Mouse (Mus musculus) embryonic facial prominence, embryonic 11.5 days (tissue): ENCODE measurements around the gene Cd40. TPM values are rescaled to one million over a fixed set of nuclear protein-coding genes. Genes with fewer than 3 reads are reported as not detected.

Experiments
- ATAC-seq: fragments of 200-750 bp; cut with Nextera tagmentation; replicated peaks from 2 replicates; pipeline ENCODE4 v1.8.0; 2017; ENCODE audit warnings: low read depth; ENCODE audit not compliant: insufficient number of reproducible peaks, low FRiP score, low TSS enrichment
- DNase-seq: peaks from one replicate; pipeline ENCODE4 v3.0.0-alpha.2; 2015; ENCODE audit warnings: low spot score
- H3K27ac ChIP-seq: fragments of 300-500 bp; sonication (generic); replicated peaks from 2 replicates; pipeline ENCODE4 v1.5.1; 2014; ENCODE audit warnings: mild to moderate bottlenecking, low read depth, low read length, control low read depth
- H3K27me3 ChIP-seq: fragments of 300-500 bp; sonication (generic); 2 replicates; pipeline ENCODE4 v1.6.1; 2014; ENCODE audit warnings: mild to moderate bottlenecking, low read length, moderate library complexity, mixed read lengths; ENCODE audit not compliant: control insufficient read depth, insufficient read depth
- H3K36me3 ChIP-seq: fragments of 300-500 bp; sonication (generic); replicated peaks from 2 replicates; pipeline ENCODE4 v1.6.1; 2014; ENCODE audit warnings: low read depth, mild to moderate bottlenecking, low read length, moderate library complexity, mixed read lengths; ENCODE audit not compliant: control insufficient read depth, insufficient read depth
- H3K4me1 ChIP-seq: fragments of 300-500 bp; sonication (generic); 2 replicates; pipeline ENCODE4 v1.6.1; 2014; ENCODE audit warnings: low read length, mixed read lengths; ENCODE audit not compliant: control insufficient read depth, insufficient read depth
- H3K4me2 ChIP-seq: fragments of 300-500 bp; sonication (generic); 2 replicates; pipeline ENCODE4 v1.6.1; 2014; ENCODE audit warnings: low read depth, mild to moderate bottlenecking, control low read depth, low read length, moderate library complexity
- H3K4me3 ChIP-seq: fragments of 300-500 bp; sonication (generic); 2 replicates; pipeline ENCODE4 v1.5.1; 2014; ENCODE audit warnings: low read depth, low read length, control low read depth
- H3K9ac ChIP-seq: fragments of 300-500 bp; sonication (generic); replicated peaks from 2 replicates; pipeline ENCODE4 v1.6.1; 2014; ENCODE audit warnings: mild to moderate bottlenecking, control low read depth, low read length
- H3K9me3 ChIP-seq: fragments of 300-500 bp; sonication (generic); replicated peaks from 2 replicates; pipeline ENCODE4 v1.6.1; 2016; ENCODE audit warnings: mild to moderate bottlenecking, low read length, inconsistent platforms, mixed read lengths; ENCODE audit not compliant: control insufficient read depth
- WGBS: fragments of 180-500 bp; shearing (Covaris S2); extraction: QIAGEN DNeasy Blood & Tissue Kit; methylation state at CpG from one replicate; pipeline ENCODE4 v1.1.7; 2014; 5-methylcytosine and 5-hydroxymethylcytosine counted together
- polyA plus RNA-seq: library from polyadenylated mRNA; unstranded; fragments of >200 nt; fragmentation: Nextera tagmentation; extraction: Ambion mirVana; gene quantifications from 2 replicates; pipeline ENCODE4 v1.2.1, GENCODE M21; 2014

Cd40 gene
- polyA plus RNA-seq, 1 experiment from 2014 or later: 5.3 TPM

DNA sequence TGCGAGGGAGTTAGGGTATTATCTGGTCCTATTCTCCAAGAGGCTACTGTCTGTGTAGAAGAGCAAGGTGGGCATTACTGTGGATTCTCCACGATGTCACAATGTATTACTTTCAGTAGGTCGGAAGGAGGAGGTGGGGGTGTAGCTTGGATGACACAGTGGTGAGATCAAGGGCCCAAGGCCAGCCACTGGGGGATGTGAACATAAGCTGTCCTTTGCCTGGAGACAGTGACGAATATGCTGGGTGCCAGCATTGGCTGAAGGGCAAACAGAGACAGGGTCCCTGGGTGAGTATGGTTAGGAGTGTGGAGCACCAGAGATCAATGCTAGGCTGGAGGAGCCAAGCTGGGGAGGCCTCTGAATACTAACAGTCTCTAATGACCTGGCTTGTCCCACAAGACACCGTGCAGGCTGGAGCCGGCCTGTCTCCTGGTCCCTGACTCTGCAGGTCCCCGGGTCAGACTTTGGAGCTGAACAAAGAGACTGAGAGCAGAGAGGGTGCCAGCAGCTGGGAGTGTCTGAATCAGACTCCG, 36.1 kb downstream of the Cd40 start:
- Histone ChIP-seq H3K4me2 (no peak overlapping the region), H3K9me3 (no peaks in the 10 kb centered on the region), H3K9ac (no peak overlapping the region), H3K36me3 (no peaks in the 10 kb centered on the region), H3K4me1 (no peaks in the 10 kb centered on the region), H3K27ac (no peak overlapping the region), H3K4me3 (no peak overlapping the region), H3K27me3 (no peaks in the 10 kb centered on the region; the same call in 1 of the 2 replicates)
- DNase-seq (no peak), ATAC-seq (no peak)
- WGBS: 70% methylated on average over 8 of the region's 8 CpGs

DNA sequence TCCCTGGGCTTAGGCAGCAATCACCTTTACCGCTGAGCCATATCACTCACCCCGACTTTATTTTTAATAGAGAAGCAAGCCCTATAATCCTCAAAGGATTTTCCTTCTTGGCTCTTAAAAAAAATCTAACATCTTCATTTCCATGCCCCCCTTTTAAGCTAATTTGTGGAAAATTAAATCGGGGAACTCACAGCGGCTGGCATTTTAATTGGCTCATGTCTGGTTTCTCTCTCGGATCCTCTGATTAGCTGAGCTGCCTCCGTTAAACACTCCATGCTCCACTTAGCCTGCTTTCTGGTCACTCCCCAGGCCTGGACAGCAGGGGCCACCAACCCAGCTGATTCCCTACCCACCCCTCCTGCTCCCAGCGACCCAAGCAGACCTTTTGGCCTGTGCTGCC, 37.0 kb downstream of the Cd40 start:
- Histone ChIP-seq H3K4me3 (no peak overlapping the region), H3K9ac (no peak overlapping the region), H3K9me3 (no peaks in the 10 kb centered on the region), H3K4me1 (no peaks in the 10 kb centered on the region), H3K27me3 (no peaks in the 10 kb centered on the region; the same call in 1 of the 2 replicates), H3K27ac (no peak overlapping the region), H3K4me2 (no peak overlapping the region), H3K36me3 (no peaks in the 10 kb centered on the region)
- no peak for ATAC-seq
- DNase-seq: no peak
- whole genome bisulfite sequencing: 48% methylated on average over 7 of the region's 7 CpGs

DNA sequence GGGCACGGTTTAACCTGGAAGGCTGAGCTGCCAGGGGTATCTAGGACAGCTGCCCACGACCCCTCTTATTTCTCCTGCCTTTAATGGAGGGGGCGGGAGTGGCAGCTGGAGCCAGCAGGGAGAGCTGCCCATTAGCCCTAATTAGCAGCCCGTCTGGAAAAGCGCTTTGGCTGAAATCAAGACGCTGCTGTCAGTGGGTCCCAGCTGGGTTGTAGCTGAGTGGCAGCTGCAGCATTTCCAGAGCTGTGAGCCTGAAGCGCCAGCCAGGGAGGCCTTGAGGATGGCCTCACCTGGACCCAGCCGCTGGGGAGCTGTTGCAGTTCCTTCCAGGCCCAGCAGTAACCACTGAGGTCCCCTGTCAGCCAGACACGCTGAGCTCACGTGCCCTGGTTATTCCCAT, 40.9 kb downstream of the Cd40 start:
- WGBS: 19% methylated on average over 10 of the region's 10 CpGs
- Histone ChIP-seq H3K27ac (no peak overlapping the region), H3K9ac (no peak overlapping the region), H3K4me3 (no peak overlapping the region), H3K36me3 (no peaks in the 10 kb centered on the region), H3K4me2 (no peak overlapping the region), H3K27me3 (peaks cover 2% of the 10 kb centered on the region; the same call in 1 of the 2 replicates), H3K9me3 (no peaks in the 10 kb centered on the region), H3K4me1 (no peaks in the 10 kb centered on the region)
- peak; percentile 40; the same call in 1 of the 2 replicates for ATAC-seq
- peak; percentile 56 for DNase-seq

DNA sequence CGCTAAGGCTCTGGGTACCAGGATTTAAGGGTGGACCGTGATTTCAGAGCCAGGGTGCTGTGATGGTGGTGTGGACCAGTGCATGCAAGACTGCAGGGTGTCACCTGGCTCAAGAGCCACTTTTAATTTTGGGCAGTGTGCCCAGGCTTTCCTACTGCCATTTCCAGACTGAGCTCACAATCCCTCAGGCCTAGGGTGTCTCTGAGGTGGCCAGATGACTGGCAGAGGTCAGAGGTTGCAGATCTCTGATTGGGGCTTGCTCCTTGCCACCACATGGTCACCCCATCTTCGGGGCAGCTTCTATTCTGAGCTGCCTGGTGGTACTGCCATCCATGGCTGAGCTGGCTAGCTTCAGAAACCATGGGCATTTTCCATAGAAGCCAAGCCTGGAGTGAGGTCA, 43.4 kb downstream of the Cd40 start:
- Histone ChIP-seq H3K36me3 (no peaks in the 10 kb centered on the region), H3K9ac (no peak overlapping the region), H3K4me2 (no peak overlapping the region), H3K4me1 (no peaks in the 10 kb centered on the region), H3K9me3 (no peaks in the 10 kb centered on the region), H3K27ac (no peak overlapping the region), H3K27me3 (peaks cover 2% of the 10 kb centered on the region; the same call in 1 of the 2 replicates), H3K4me3 (no peak overlapping the region)
- WGBS: 83% methylated on average over 3 of the region's 3 CpGs
- ATAC-seq (no peak), DNase-seq (no peak)

DNA sequence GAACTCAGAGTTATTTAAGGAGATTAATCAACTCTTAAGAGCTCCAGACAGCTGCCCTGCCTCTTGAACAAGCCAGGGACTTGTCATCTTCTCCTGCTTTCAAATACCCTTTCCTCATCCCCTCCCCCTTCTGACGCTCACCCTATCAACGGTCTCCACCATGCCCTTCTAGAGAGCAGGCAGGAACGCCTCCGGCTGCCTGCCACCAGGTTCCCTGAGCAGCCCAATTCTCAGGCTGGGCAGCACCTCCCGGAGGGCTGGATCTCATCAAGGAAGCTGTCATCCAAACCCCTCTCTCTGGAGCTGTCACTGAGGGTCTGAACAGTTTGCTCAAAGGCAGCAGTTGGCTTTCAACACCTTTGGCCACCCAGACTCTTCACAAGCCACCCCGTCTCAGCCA, 45.3 kb downstream of the Cd40 start:
- Histone ChIP-seq H3K27ac (no peak overlapping the region), H3K4me3 (no peak overlapping the region), H3K9ac (no peak overlapping the region), H3K9me3 (no peaks in the 10 kb centered on the region), H3K36me3 (no peaks in the 10 kb centered on the region), H3K4me1 (no peaks in the 10 kb centered on the region), H3K4me2 (no peak overlapping the region), H3K27me3 (peaks cover 5% of the 10 kb centered on the region; the same call in 1 of the 2 replicates)
- DNase-seq: no peak
- ATAC-seq: no peak
- 10% methylated on average over 6 of the region's 6 CpGs for WGBS

DNA sequence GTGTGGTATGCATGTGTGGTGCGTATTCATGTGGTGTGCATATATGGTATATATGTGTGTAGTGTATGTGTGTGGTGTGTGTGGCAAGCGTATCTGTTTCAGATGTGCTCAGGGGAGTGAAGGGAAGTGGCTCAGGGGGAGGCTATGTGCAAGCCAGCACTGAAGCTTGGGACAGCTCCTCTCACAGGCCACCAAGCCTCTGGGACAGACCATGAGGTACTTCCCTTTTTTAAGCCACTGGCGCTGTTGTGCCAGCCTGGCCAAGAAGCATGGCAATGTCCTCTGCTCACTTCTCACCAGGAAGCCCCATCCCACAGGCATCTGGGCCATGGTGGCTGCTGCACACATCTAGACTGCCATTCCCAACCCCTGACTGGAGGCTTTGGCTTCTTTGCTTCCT, 47.5 kb downstream of the Cd40 start:
- peaks cover 7% of the 10 kb centered on the region; the same call in 1 of the 2 replicates for H3K27me3 ChIP-seq
- no peak for DNase-seq
- H3K4me3 ChIP-seq: no peak overlapping the region
- 69% methylated on average over 3 of the region's 3 CpGs for WGBS
- H3K4me1 ChIP-seq: no peaks in the 10 kb centered on the region
- H3K4me2 ChIP-seq: no peak overlapping the region
- H3K9ac ChIP-seq: no peak overlapping the region
- H3K27ac ChIP-seq: no peak overlapping the region
- no peaks in the 10 kb centered on the region for H3K36me3 ChIP-seq
- ATAC-seq: no peak
- H3K9me3 ChIP-seq: no peaks in the 10 kb centered on the region

DNA sequence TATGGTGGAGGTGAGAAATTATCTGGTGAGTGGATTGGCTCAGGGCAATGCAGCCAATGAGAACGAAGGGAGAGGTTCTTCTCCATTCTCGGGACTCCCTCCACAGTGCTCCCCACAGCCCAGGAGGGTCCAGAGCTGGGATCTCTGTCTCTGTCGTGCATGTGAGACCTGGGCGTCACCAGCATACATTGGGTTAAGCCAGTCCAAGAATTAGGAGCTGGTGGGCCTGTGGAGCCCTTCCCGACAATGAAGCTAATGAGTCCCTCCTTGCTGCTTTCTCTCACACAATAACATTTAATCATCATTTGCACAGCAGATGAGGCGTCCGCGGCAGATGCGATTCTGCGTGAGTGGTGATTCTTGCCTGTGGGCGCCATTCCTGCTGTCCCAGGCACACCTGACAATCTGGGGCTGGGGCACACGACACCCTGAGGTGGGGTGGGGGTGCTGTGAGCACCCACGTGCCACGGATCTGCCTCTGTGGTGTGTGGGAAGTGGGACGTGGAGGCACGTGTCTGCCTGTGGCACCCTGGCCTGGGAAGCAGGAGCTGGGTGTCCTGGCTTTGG, 50.2 kb downstream of the Cd40 start:
- no peaks in the 10 kb centered on the region for H3K9me3 ChIP-seq
- no peak for ATAC-seq
- peaks cover 20% of the 10 kb centered on the region for H3K27me3 ChIP-seq
- H3K9ac ChIP-seq: no peak overlapping the region
- H3K4me3 ChIP-seq: no peak overlapping the region
- H3K4me2 ChIP-seq: no peak overlapping the region
- no peak overlapping the region for H3K27ac ChIP-seq
- no peaks in the 10 kb centered on the region for H3K4me1 ChIP-seq
- H3K36me3 ChIP-seq: no peaks in the 10 kb centered on the region
- whole genome bisulfite sequencing: 64% methylated on average over 16 of the region's 16 CpGs
- no peak for DNase-seq

DNA sequence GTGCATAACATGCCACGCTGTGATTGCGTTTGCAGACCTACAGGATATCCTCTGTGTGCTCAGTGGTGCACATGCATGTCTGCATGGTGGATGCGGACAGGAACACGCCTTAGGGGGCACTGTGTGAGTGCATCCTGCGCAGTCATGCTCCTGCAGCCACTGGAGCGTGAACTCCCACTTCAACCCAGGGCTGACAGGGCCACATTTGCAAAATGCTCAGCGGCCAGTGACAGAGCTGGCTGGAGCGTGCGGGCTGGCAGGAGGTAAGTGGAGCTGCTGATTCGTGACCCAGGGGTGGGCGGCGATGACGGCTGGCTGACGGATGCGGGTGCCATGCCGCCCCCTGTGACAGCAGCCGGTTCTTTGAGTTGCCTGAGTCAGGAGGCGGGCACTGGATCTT, 51.2 kb downstream of the Cd40 start:
- H3K4me2 ChIP-seq: no peak overlapping the region

More for the DNA sequence above, 51.2 kb downstream of the Cd40 start:
- H3K9me3 ChIP-seq: no peaks in the 10 kb centered on the region
- DNase-seq (no peak), ATAC-seq (no peak)
- H3K4me1 ChIP-seq: no peaks in the 10 kb centered on the region
- H3K4me3 ChIP-seq: no peak overlapping the region
- H3K36me3 ChIP-seq: no peaks in the 10 kb centered on the region
- no peak overlapping the region for H3K27ac ChIP-seq
- WGBS: 23% methylated on average over 18 of the region's 18 CpGs
- H3K27me3 ChIP-seq: peaks cover 27% of the 10 kb centered on the region
- no peak overlapping the region for H3K9ac ChIP-seq
